14 mouse cellular contexts compared by ENCODE assay signal in genomic region chr11:59518226-59518625, GRCm38 (mm10). TPM values are rescaled to one million over a fixed set of nuclear protein-coding genes. Genes with fewer than 3 reads are reported as not detected.
DNase-seq lines count a peak whose midpoint lies in the region; ATAC-seq and TF ChIP-seq lines count a peak whose summit lies in the region.
"Had no signal": no experiment of that assay in that cellular context is flagged by ENCODE, and none has a peak within 500 bp of the region (broad histone marks: within the 10 kb centered on the region; RNA-seq: fewer than 3 reads in every experiment).

No protein-coding gene starts in this region.

- H3K9ac ChIP-seq in kidney, embryonic 15.5 days = no peak overlapping the region
- H3K9ac ChIP-seq in forebrain, postnatal 0 days = no peak overlapping the region

- H3K4me1 ChIP-seq in kidney, embryonic 15.5 days = peaks cover 16% of the 10 kb centered on the region
- H3K4me1 ChIP-seq in bone marrow macrophage, adult 2 months (ENCODE audit: control insufficient read depth, insufficient read depth, low read length) = peaks cover 31% of the 10 kb centered on the region
- no peaks in the 10 kb centered on the region for H3K4me1 ChIP-seq in forebrain, postnatal 0 days (ENCODE audit: insufficient read depth)

- H3K36me3 ChIP-seq in kidney, embryonic 15.5 days = no peaks in the 10 kb centered on the region
- no peaks in the 10 kb centered on the region for H3K36me3 ChIP-seq in forebrain, postnatal 0 days (ENCODE audit: insufficient read depth)

- no peak for TF ChIP-seq POLR2A in bone marrow macrophage, adult 2 months (IDR thresholded peaks at IDR 0.05; ENCODE audit: borderline replicate concordance, low read depth, low read length)

- no peak overlapping the region for H3K4me2 ChIP-seq in kidney, embryonic 15.5 days
- H3K4me2 ChIP-seq in forebrain, postnatal 0 days (ENCODE audit: low read depth) = no peak overlapping the region

- peak; percentile 27 for DNase-seq in kidney, adult 11 months
- DNase-seq in forebrain, postnatal 0 days = no peak
- DNase-seq in adrenal gland, postnatal 25 days = no peak
- DNase-seq in cerebellum, postnatal 10 days = no peak
- DNase-seq: embryo, embryonic 11 days; gastrocnemius, adult 2 months had no signal

- H3K4me3 ChIP-seq in kidney, embryonic 15.5 days (replicated peaks) = no peak overlapping the region
- no peak overlapping the region for H3K4me3 ChIP-seq in bone marrow macrophage, adult 2 months (ENCODE audit: insufficient read depth, low read length)
- no peak overlapping the region for H3K4me3 ChIP-seq in forebrain, postnatal 0 days (ENCODE audit: low read depth, low read length)
- H3K4me3 ChIP-seq: gastrocnemius, adult 2 months had no signal

- TF ChIP-seq CTCF in bone marrow macrophage, adult 2 months (IDR thresholded peaks at IDR 0.05; ENCODE audit: low read depth, low read length) = no peak
- no peak for TF ChIP-seq CTCF in forebrain, postnatal 0 days (IDR thresholded peaks at IDR 0.05; ENCODE audit: low read depth)

- no peaks in the 10 kb centered on the region for H3K9me3 ChIP-seq in kidney, embryonic 15.5 days (replicated peaks)
- H3K9me3 ChIP-seq in forebrain, postnatal 0 days (ENCODE audit: low read length) = no peaks in the 10 kb centered on the region

- no peak for ATAC-seq in kidney, embryonic 15.5 days (replicated peaks; ENCODE audit: low FRiP score)
- ATAC-seq in CD4-positive, CD25-positive, alpha-beta regulatory T cell, adult 4 months = peak; percentile 62
- 0 out of 2 replicates have a peak, but pooled peaks have one; percentile 43 for ATAC-seq in megakaryocyte-erythroid progenitor cell, adult 5-6 weeks (replicated peaks; ENCODE audit: low FRiP score, low TSS enrichment, poor library complexity, severe bottlenecking)
- ATAC-seq in forebrain, postnatal 0 days = no peak

- no peak overlapping the region for H3K27ac ChIP-seq in kidney, embryonic 15.5 days
- peak overlapping the region; percentile 38; the same call in 1 of the 2 replicates for H3K27ac ChIP-seq in bone marrow macrophage, adult 2 months (ENCODE audit: insufficient read depth, low read depth, low read length)
- no peak overlapping the region for H3K27ac ChIP-seq in forebrain, postnatal 0 days (ENCODE audit: low read depth, low read length)
- H3K27ac ChIP-seq: gastrocnemius, adult 2 months had no signal

- H3K27me3 ChIP-seq in kidney, embryonic 15.5 days = no peaks in the 10 kb centered on the region
- H3K27me3 ChIP-seq in forebrain, postnatal 0 days (ENCODE audit: insufficient read depth, low read length) = no peaks in the 10 kb centered on the region

- 57% methylated on average over 10 of the region's 10 CpGs for WGBS in kidney, embryonic 15.5 days
- 68% methylated on average over 10 of the region's 10 CpGs for WGBS in forebrain, postnatal 0 days

RNA-seq across cellular contexts. Expression of gene Zkscan17, which starts 8.3 kb away (rescaled TPM):
- 26.5 and 29.2 TPM in 2 replicates for polyA plus RNA-seq in kidney, embryonic 15.5 days (2015; fragmentation: Nextera tagmentation; extraction: Ambion mirVana)
- polyA plus RNA-seq in CD4-positive, CD25-positive, alpha-beta regulatory T cell, adult 4 months (2017; shearing (Covaris generic)) = 10 to 100 TPM in 1 of 2 experiments, 1 to 10 TPM in 1; 8.6 to 14.2 TPM
- polyA plus RNA-seq in bone marrow macrophage, adult 2 months (2012; ENCODE audit: insufficient read depth, insufficient read length, missing spikeins) = 20.2 and 24.1 TPM in 2 replicates
- total RNA-seq in megakaryocyte-erythroid progenitor cell, adult 5-6 weeks (2014; fragmentation: Nextera tagmentation) = 23.0 and 24.9 TPM in 2 replicates
- total RNA-seq in megakaryocyte-erythroid progenitor cell, adult 5-6 weeks (2017) = 10.4 and 17.5 TPM in 2 replicates
- total RNA-seq in forebrain, postnatal 0 days (2014; rRNA removed) = 15.9 and 21.4 TPM in 2 replicates
- polyA plus RNA-seq in forebrain, postnatal 0 days (2015; fragmentation: Nextera tagmentation; extraction: Ambion mirVana) = 12.2 and 13.9 TPM in 2 replicates
- total RNA-seq in adrenal gland, postnatal 25 days (2021) = 18.8 and 23.9 TPM in 2 replicates

RNA-seq across cellular contexts. Expression of gene Nlrp3, which starts 23.1 kb away (rescaled TPM):
- 0.08 and 0.32 TPM in 2 replicates for polyA plus RNA-seq in kidney, embryonic 15.5 days (2015; fragmentation: Nextera tagmentation; extraction: Ambion mirVana)
- polyA plus RNA-seq in CD4-positive, CD25-positive, alpha-beta regulatory T cell, adult 4 months (2017; shearing (Covaris generic)) = not detected
- polyA plus RNA-seq in bone marrow macrophage, adult 2 months (2012; ENCODE audit: insufficient read depth, insufficient read length, missing spikeins) = 50.6 and 52.3 TPM in 2 replicates
- total RNA-seq in megakaryocyte-erythroid progenitor cell, adult 5-6 weeks (2014; fragmentation: Nextera tagmentation) = not detected in 2 replicates
- 0.30 TPM in 1 of 2 replicates, not detected in the other for total RNA-seq in megakaryocyte-erythroid progenitor cell, adult 5-6 weeks (2017)
- 0.08 and 0.14 TPM in 2 replicates for total RNA-seq in forebrain, postnatal 0 days (2014; rRNA removed)
- polyA plus RNA-seq in forebrain, postnatal 0 days (2015; fragmentation: Nextera tagmentation; extraction: Ambion mirVana) = 0.10 and 0.30 TPM in 2 replicates
- total RNA-seq in adrenal gland, postnatal 25 days (2021) = 0.48 and 0.55 TPM in 2 replicates

RNA-seq across cellular contexts. Expression of gene Zfp867, which starts 46.0 kb away (rescaled TPM):
- polyA plus RNA-seq in kidney, embryonic 15.5 days (2015; fragmentation: Nextera tagmentation; extraction: Ambion mirVana) = 7.1 and 8.2 TPM in 2 replicates
- polyA plus RNA-seq in CD4-positive, CD25-positive, alpha-beta regulatory T cell, adult 4 months (2017; shearing (Covaris generic)) = 1 to 10 TPM; 6.0 to 6.9 TPM
- 2.1 and 2.3 TPM in 2 replicates for polyA plus RNA-seq in bone marrow macrophage, adult 2 months (2012; ENCODE audit: insufficient read depth, insufficient read length, missing spikeins)
- 2.0 and 2.6 TPM in 2 replicates for total RNA-seq in megakaryocyte-erythroid progenitor cell, adult 5-6 weeks (2014; fragmentation: Nextera tagmentation)
- 2.2 and 2.7 TPM in 2 replicates for total RNA-seq in megakaryocyte-erythroid progenitor cell, adult 5-6 weeks (2017)
- 14.1 and 14.2 TPM in 2 replicates for total RNA-seq in forebrain, postnatal 0 days (2014; rRNA removed)
- 5.6 and 7.5 TPM in 2 replicates for polyA plus RNA-seq in forebrain, postnatal 0 days (2015; fragmentation: Nextera tagmentation; extraction: Ambion mirVana)
- 4.6 and 5.9 TPM in 2 replicates for total RNA-seq in adrenal gland, postnatal 25 days (2021)

RNA-seq across cellular contexts. Expression of gene Olfr222, which starts 57.8 kb away (rescaled TPM):
- polyA plus RNA-seq in kidney, embryonic 15.5 days (2015; fragmentation: Nextera tagmentation; extraction: Ambion mirVana) = not detected in 2 replicates
- polyA plus RNA-seq in CD4-positive, CD25-positive, alpha-beta regulatory T cell, adult 4 months (2017; shearing (Covaris generic)) = not detected
- polyA plus RNA-seq in bone marrow macrophage, adult 2 months (2012; ENCODE audit: insufficient read depth, insufficient read length, missing spikeins) = not detected in 2 replicates
- total RNA-seq in megakaryocyte-erythroid progenitor cell, adult 5-6 weeks (2014; fragmentation: Nextera tagmentation) = not detected in 2 replicates
- not detected in 2 replicates for total RNA-seq in megakaryocyte-erythroid progenitor cell, adult 5-6 weeks (2017)
- total RNA-seq in forebrain, postnatal 0 days (2014; rRNA removed) = not detected in 2 replicates
- not detected in 2 replicates for polyA plus RNA-seq in forebrain, postnatal 0 days (2015; fragmentation: Nextera tagmentation; extraction: Ambion mirVana)
- not detected in 2 replicates for total RNA-seq in adrenal gland, postnatal 25 days (2021)
- total RNA-seq: CH12.LX; gastrocnemius, adult 2 months; heart, postnatal 14 days; left cerebral cortex, postnatal 36 days had no signal
- polyA plus RNA-seq: neural tube, embryonic 11.5 days had no signal

Comparison
In these comparisons a context has a peak if more than half of its experiments do, and no peak if none do; other contexts are left out.
1. ATAC-seq: peak in CD4-positive, CD25-positive, alpha-beta regulatory T cell, adult 4 months (single experiment) and megakaryocyte-erythroid progenitor cell, adult 5-6 weeks (single experiment); none in kidney, embryonic 15.5 days (single experiment) and forebrain, postnatal 0 days (single experiment).
2. RNA of gene Nlrp3, which starts 23.1 kb away (polyA plus RNA-seq): 50.6 to 52.3 TPM in bone marrow macrophage, adult 2 months; 0.08 to 0.32 TPM in kidney, embryonic 15.5 days, 0.10 to 0.30 TPM in forebrain, postnatal 0 days and not detected in CD4-positive, CD25-positive, alpha-beta regulatory T cell, adult 4 months; every median in the first group is over 10 times any median in the second.